Mouse (Mus musculus) cerebellum, adult 9-10 months (tissue): Measurements from ENCODE around the gene Ddn.

Experiments
- DNase-seq: peaks from one replicate; pipeline ENCODE4 v3.0.0; 2022

Ddn gene

GRCm38 (mm10) chr15:98809390-98809789 lies at the start of gene Ddn:
Gene Ddn, minus strand, starts transcription at chr15:98809490.
- no peak for DNase-seq

GRCm38 (mm10) chr15:98854214-98854613 lies 44.9 kb upstream of the Ddn start:
- no peak for DNase-seq

DNA sequence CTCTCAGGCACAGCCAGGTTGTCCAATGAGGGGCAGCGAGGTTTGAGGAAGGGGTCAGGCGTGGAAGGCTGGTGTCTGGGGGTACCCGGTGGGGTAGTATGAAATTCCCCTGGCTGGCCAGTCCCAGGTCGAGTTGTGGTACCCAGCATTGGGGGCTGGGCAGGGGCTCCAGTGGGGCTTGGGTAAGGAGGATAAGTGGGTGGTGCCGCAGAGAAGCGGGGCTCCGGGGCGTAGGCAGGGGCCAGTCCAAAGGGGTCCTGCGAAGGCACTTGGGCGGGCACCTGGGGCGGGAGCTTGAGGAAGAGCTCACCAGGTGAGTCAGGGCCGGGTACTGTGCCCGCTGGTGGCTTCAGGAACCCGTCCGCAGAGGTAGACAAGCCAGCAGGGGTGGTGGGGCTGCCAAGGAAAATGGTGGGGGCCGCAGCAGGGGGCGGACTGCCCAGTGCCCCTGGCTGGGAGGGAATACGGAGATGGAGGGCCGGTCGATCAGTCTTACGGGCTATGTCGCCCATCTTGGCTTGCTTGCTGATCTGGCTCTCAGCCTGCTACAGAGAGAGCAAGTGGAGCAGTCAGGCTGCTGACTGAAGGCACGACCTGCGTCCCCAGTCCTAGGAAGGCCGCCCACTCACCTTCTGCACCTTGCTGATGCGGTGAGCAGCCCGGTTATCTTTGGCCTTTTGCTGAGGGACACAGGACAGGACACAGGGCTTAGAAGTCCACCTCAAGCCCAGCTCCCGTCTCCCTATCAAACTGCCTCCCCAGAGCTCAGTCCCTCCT lies 44.1 kb upstream of the Ddn start:
- no peak for DNase-seq

DNA sequence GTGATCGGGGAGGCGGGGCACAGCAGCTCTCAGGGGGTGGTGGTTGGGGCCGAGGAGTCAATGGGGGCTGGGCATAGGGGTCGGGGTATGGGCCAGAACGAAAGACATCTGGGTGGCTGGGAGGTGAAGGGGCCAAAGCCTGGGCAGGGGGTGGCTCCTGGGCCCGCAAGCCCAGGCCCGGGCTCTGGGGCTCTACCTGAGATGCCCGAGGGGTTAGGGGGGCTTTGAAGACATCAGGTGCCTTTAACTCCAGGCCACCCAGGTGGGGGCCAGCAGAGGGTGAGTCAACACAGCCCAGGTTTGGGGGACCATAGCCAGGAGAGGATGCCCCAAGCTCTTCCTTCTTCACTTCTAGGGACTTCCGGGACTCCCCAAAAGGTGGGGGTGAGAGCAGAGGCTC lies 43.4 kb upstream of the Ddn start:
- no peak for DNase-seq

- DNase-seq = no peak
Observed at GRCm38 (mm10) chr15:98852071-98852470, 42.8 kb upstream of the Ddn start.

DNA sequence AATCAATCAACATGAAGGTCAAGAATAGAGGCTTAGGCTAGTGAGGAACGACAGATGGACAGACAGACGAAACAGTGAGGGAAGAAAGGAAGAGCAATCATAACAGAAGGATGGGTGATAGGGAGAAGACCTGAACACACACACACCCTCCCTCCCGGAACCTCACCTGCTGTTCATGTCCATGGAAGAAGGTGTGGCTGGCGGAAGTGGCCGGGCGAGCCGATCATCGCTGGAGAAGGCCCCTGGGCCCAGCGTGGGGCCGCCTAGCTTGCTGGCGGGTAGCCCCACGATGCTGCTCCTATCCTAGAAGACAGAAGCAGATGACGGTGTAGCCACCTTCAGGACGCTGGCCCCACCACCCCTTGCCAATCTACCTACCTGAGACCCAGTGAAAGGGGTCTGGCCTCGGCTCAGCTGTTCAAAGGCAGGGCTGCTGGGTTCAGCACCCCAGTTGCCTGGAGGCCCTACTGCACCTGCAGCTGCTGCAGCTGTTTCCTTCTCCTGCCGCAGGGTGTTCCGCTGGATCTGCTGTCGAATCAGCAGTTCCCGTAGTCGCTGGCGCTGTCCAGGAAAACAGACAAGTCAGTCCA lies 42.0 kb upstream of the Ddn start:
- DNase-seq = no peak

GRCm38 (mm10) chr15:98850668-98851067 lies 41.4 kb upstream of the Ddn start:
- DNase-seq = no peak

GRCm38 (mm10) chr15:98849956-98850600 lies 40.8 kb upstream of the Ddn start:
- DNase-seq = no peak

DNA sequence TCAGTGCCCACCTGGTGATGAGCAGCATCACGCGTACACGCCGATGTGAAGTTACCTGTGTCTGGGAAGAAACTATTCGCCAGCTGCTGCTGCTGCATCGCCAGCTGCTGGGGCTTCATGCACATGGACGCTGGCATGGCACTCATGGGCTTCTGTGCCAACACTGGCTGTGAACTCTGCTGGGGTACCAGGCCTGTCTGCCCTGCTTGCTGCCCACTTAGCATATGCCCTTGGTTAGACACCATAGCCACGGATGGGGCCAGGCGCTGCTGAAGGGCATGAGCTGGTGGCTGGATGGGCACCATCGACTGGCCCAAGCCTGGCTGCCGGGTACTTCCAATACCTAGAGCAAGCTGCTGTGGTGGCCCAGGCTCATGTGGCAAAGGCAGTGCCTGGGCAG lies 39.9 kb upstream of the Ddn start:
- DNase-seq = no peak

- no peak for DNase-seq
Observed at GRCm38 (mm10) chr15:98846140-98846539, 36.9 kb upstream of the Ddn start.

- no peak for DNase-seq
Observed at GRCm38 (mm10) chr15:98845149-98845548, 35.9 kb upstream of the Ddn start.

DNA sequence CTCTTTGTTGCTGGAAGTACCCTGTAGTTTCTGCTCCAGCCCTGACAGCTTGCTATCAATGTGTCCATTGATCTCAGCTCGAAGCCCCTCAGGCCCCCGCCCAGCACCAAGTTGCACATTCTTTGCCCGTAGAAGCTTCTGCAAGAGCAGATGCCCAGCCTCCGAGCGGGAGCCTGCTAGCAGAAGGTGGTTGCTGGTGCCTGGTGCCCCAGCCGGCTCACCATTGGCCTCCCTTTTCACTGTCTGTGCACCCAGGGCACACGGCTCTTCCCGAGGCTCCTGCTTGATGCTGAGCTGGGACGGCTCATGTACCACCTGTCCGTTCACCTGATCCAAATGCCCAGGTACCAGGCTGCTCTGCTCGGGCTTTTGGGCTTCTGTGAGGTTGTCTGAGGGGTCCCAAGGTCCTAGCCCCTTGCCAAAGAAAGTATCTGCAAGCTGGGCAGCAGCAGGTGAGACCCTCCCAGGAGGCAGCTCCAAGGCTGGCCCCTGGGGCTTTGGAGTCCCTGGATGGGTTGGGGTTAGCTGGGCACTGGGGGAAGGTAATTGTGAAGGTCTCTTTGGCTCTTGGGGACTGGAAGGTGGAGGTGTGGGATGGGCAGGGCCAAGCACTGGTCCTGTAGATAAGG lies 34.4 kb upstream of the Ddn start:
- DNase-seq = no peak

DNA sequence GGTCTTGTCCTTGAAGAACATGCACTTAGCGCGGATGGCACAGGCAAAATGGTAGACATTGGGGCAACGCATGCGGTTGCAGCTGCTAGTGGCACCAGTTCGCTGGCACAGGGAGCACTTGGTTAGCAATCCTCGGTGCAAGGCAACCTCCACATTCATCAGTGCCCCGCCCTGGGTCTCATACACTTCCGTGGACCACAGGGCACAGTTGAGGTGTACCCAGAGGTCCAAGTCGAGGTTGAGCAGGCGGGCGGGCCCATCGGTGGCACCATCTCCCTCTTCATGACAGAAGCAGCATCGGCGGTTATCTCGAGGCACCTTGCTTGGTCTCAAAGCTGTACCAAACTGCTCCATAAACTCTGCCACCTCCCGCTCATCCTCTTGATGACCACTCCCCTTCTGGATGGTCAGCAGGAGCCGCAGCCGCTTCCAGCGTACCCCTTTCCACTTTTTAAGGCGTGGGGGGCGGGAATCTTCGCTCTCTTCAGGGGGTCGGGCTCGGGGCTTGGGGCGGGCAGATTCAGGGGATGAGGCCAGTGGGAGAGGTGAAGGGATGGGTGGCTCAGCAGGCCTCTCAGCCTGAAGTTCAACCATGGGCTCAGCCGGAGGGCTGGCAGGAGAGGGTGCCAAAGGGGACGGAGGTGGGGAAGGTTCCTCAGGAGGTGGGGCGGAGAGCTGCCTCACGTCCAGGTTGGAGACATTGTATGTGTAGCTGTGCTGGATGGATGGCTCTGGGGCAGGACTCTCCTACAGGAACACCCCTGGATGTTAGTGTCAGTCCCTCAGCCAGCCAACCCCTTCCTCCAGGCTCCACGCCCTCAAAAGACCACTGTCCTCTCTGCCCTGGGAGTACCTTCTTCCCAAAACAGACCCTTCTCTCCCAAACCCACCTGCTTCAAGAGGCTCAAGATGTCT lies 30.6 kb upstream of the Ddn start:
- no peak for DNase-seq

- no peak for DNase-seq
Observed at GRCm38 (mm10) chr15:98839161-98839560, 29.9 kb upstream of the Ddn start.

DNA sequence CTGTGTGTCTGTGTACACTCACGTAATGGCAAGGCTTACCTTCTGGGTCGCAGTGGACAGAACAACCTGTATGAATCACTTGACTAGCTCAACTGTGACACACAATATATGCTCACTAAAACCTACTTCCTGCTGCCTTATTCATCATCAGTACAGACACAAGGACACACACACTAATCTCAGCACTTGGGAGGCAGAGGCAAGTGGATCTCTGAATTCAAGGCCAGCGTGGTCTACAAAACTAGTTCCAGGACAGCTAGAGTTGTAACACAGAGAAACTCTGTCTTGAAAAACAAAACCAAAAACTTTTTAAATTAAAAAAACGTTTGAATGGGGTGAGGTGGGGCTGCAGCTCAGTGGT lies 28.4 kb upstream of the Ddn start:
- no peak for DNase-seq

GRCm38 (mm10) chr15:98837006-98837742 lies 27.9 kb upstream of the Ddn start:
- no peak for DNase-seq

DNA sequence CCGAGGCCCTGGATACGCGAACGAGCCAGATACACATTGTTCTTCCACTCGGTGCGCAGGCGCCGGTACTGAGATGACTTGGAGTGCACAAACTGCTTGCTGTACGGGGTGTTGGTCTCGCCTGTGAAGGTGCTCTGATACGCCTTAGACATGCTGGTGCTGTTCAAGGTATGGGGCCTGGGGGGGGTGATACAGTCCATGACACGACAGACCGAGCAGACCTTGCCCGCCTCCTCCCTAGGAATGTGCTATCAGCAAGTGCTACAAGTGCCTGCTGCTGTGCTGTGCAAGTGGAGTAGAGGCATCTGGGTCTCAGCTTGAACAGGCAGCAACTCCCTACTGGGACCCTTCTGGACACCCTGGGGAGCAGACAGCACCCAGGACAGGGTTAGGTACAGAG lies 26.0 kb upstream of the Ddn start:
- no peak for DNase-seq

- DNase-seq = no peak
Observed at GRCm38 (mm10) chr15:98834059-98834458, 24.8 kb upstream of the Ddn start.

DNA sequence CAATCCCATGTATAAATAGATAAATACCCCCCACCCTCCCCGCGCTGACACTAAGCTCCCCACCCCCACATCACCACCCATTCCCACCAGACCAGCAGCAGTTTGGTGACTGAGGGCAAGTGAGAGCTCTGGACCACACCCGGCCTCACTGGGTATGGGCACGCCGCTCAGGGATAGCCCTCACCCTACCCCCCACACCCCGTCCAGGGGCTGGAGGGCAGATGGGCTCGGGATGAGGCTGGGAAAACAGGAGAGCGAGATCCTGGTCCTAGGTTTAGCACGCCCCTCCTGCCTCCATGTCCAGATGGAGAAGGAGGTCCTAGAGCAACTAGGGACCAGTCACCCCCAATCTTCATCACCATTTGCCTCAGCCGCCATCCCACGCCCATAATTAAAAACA lies 24.0 kb upstream of the Ddn start:
- no peak for DNase-seq

- DNase-seq = no peak
Observed at GRCm38 (mm10) chr15:98832161-98833058, 23.1 kb upstream of the Ddn start.

- DNase-seq = no peak
Observed at GRCm38 (mm10) chr15:98831684-98832035, 22.4 kb upstream of the Ddn start.
